Mouse (Mus musculus): ENCODE measurements around the gene Grid2ip.

DNA sequence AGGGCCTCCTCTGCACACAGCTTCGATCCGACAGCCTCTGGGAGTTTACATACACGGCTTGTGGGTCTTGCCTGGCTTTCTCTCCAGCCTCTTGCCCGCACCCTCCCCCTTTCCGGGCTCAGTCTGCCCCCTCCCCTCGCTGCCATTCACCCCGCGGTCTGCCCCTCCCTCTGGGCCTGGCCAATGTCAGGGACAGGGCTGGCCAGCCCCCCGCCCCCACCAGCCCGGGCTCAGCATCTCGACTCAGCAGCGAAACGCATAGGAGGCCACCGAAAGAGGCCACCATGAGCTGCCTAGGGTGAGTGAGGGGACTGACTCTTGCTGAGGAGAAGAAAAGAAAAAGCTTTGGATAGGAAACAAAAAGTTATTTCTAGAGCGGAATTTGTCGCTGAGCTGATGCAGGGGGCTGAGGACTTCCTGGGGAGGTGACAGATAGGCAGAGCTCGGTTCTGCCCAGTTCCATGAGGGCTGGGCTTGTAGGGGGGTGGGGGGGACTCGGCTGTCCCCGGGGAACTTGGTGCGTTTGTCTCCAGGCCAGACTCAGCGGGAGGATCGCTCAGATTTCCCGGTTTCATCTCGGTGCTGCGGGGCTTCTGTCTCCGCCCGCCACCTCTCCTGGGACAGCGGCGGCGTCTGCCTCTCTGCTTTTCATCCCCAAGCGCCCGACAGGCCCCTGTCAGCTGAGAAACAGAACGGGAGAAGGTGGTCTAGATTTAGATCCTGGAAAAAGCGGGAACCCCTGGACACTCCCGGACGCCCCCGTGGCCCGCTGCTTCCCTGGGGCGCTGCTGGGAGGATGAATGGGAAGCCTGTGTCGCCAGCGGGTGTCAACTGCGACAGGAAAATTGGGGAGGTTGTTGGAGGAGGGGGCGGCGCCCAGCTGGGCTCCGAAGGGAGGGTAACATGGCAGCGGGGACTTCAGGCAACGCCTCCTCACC lies 6.8 kb downstream of the Grid2ip start:
- TF ChIP-seq CTCF (IDR thresholded peaks at IDR 0.05; ENCODE audit: insufficient read depth, low read depth, low read length) (no peak), POLR2A (IDR thresholded peaks at IDR 0.05; ENCODE audit: insufficient read depth, low read depth, low read length) (no peak)

Data from olfactory bulb, adult 2 months (tissue).